Mouse (Mus musculus) lung, postnatal 25 days (tissue): ENCODE measurements around the gene Traf7.
A peak's percentile ranks its signal among the peaks of the same experiment; 100 is the strongest.

Experiments used
- DNase-seq: peaks from one replicate; pipeline ENCODE4 v3.0.0; 2022; ENCODE audit warnings: low spot score

Traf7 gene

DNA sequence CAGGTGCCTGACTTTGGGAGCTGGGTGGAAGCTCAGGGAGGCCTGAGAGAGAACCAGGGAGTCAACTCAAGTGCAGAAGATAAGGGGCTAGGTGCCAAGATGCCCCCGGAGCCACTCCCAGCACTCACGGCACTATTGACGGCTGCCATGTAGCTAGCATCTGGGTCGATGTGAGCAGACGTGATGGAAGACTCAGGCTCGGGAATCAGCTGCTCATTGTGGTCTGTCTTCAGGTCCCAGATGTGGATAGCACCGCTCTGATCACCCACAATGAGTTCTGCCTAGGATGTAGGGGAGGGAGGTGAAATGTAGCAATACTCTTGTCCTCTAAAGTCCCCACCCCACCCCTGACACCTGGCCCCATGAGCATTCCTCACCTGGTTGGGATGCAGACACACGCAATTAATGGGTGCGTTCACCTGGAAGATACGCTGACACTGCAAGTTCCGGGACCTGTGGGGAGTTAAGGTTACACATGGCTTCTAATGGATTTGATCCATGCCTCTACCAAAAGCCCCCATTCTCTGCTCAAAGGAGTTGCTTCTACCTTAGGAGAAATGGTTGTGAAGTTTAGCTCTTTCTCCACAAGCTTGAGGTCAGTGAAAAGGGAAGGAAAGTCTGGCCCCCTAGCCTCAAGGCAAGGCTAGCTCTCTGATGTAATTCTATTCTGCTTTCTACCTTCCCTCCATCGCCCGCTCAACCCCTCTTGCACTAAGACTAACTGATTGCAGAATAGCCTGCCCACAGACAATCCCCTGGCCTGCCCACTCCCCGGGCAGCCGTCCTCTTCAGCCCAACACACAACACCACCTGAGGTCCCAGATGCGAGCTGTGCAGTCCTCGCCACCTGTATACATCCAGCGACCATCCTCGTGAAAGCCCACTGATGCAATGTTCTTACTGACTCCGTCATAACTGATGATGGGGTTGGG is 50.4 kb downstream of the Traf7 start:
- no peak for DNase-seq

DNA sequence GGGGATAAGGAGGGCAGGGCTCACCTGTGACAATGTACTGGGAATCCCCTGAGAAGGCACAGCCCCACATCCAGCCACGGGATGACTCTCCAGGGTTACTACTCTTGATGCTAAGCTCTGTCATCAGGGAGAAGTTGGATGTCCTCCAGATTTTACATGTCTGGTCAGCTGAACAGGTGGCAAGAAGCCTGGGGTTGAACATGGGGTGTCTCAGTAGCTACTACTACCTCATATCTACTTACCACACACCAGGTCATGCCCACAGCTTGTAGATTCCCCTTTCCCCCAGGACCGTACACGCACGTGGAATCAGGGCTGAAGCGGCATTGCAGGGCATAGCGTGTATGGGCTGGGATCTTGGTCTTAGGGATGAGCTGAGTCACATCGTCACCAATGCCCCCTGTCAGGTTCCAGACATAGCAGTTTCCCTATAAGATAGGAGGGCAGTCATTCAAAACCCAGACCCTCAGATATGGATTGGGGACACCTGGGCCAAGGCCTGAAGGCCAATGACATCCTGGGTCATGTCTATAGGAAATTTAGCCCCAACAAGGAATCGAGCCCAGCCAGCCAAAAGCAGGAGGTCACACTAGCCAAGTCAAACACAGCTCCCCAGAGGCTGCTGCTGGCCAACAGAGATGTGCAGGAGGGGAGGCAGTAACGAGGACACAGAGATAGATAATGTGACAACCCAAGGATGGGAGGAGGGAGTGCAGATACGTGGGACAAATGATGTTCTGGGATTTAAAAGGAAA is 51.5 kb downstream of the Traf7 start:
- DNase-seq: no peak

DNA sequence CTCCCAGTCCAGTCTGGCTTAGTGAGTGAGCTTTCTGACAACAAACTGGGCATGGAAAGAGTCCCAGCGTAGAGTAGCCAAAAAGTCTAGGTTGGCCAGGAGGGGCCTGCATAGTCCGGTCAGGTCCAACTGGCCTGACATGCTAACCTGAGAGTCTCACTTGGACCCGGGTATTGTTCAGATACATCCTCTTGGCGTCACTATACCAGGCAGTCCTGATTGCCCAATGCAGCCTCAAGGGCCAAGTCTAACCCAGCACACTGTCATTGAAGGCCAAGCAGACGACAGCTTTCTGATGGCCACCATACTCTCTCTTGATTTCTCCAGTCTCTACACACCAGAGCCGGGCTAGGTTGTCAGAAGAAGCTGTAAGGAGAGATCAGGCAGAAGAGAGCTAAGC is 52.2 kb downstream of the Traf7 start:
- no peak for DNase-seq

DNA sequence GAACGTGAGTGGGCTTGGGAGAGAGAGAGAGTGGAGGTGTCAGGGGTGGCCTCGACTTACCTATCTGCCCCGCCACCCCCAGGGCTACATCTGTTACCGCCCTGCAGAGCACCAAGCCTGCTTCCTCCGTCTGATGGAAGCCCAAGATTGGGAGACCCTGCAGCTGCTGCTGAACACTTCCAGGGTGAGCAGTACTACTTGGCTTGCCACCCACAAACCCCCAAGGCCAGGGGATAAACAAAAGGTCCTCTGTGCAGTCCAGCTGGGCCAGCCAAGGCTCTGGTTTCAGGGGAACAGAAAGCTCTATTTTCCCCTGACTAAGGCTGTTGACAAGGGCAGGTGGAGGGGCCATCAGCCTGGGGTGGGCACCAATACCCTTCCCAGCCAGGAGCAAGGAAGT is 53.2 kb downstream of the Traf7 start:
- no peak for DNase-seq

DNA sequence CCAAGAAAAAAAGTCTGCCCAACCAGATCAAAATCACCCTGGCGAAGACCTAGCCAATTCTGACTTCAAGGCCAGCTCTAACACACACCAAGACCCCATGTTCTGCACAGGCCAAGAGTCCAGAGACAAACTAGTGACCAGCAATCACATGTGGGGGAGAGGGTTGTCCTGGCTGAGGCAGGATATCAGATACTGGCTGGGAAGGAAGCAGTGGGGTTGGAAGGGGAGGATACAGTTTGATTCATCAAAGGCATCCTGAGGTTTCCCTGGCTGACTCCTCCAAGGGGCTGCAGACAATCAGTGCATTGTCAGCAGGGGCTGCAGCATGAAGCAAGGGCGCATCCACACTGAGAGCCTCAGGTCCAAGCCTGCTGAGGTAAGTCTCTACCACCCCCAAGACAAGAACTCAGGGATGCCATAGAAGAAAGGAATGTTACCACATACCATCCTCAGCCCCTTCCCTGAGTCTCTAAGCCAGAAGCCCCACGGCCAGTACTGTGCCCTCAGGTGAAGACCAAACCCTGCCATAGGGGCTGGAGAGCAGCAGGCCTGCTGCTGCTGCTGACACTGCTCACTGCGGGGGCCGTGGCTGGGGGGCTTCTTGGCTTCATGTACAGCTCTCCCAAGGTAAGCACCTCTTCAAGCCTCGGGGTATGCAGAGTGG is 54.0 kb downstream of the Traf7 start, which contains the start of gene Bricd5:
TSS of gene Bricd5 (plus strand) at position 273 of the 664 bp plus-strand sequence.
- DNase-seq: no peak

DNA sequence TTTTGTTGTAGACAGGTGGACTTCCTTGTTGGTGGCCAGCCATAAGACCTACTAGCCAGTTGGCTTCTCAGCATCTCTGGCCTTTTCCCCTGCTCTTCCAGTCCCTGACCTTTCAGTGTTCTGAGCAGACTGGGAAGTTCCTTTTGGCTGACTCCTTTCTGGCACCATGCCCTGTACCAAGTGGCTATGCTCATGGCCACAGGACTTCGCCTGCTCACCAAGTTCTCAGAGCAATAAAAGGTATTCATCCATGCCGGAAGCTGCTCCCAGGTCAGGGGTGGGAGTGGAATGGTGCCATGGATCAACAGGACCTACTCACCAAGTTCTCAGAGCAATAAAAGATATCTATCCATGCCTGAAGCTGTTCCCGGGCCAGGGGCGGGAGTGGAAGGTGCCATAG is 55.2 kb downstream of the Traf7 start:
- peak; percentile 67 for DNase-seq

DNA sequence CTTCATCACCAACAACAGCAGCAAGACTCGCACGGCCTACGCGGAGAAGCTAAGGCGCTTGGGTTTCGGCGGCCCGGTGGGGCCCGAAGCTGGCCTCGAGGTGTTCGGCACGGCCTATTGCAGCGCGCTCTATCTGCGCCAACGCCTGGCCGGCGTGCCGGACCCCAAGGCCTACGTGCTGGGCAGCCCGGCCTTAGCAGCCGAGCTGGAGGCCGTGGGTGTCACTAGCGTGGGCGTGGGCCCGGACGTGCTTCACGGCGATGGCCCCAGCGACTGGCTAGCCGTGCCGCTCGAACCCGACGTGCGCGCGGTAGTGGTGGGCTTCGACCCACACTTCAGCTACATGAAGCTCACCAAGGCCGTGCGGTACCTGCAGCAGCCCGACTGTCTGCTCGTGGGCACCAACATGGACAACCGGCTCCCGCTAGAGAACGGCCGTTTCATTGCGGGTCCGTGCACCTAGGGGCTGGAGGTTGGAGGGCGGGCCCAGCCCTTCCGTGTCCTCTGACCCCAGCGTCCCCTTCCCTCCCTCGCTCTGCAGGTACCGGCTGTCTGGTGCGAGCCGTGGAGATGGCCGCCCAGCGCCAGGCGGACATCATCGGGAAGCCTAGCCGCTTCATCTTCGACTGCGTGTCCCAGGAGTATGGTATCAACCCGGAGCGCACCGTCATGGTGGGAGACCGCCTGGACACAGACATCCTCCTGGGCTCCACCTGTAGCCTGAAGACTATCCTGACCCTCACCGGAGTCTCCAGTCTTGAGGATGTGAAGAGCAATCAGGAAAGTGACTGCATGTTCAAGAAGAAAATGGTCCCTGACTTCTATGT is 56.8 kb downstream of the Traf7 start:
- no peak for DNase-seq

DNA sequence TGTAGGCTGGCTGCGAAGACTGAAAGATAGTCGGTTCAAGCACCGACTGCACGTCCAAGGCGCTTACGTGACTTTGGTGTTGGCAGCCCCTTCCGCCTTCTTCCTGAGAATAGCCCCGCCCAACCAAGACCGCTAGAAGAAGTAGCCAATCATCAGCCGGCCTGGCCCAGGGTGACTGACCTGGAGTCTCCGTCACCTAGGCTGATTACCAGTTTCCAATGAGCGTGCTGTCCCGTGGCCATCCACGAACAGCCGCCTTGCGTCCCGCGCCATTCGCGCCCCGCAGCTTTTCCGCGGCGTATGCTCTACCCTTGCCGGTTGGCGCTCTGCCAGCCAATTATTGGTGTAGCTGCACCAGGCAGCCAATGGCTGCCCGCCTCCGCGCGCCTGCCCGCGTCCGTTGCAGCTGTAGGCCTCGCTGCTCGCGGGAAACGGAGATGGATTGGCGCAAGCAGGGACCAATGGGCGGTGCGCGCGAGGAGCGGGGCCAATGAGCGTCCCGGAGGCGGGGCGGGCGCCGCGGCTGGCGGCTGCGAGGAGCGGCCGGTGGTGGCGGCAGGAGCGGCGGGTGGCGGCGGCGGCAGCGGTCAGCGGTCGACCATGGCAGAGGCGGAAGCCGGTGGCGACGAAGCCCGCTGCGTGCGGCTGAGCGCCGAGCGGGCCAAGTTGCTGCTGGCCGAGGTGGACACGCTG is 57.7 kb downstream of the Traf7 start, which contains the start of the genes E4f1 and Pgp:
TSS of gene E4f1 (minus strand) at position 404 of the 693 bp plus-strand sequence.
TSS of gene Pgp (plus strand) at position 483 of the 693 bp plus-strand sequence.
- DNase-seq: peak; percentile 99

DNA sequence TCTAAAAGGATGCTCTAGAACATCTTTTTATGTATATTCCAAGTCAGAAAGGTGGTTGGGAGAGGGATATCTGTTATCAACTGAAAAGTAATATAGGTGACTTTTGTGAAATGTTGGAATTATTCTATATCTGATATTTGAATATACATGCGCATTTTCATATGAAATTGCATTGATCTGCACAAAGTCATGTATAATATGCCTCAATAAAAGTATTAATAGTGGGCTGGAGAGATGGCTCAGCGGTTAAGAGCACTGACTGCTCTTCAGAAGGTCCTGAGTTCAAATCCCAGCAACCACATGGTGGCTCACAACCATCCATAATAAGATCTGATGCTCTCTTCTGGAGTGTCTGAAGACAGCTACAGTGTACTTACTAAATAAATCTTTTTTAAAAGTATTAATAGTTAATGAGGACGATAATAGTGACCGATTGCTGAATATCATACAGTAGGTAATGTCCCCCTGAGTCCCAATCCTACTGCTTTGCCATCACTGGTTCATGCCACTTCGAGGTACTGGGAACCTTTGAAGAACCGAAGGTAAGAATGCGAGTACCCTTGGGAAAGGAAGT is 58.3 kb downstream of the Traf7 start:
- DNase-seq: no peak

DNA sequence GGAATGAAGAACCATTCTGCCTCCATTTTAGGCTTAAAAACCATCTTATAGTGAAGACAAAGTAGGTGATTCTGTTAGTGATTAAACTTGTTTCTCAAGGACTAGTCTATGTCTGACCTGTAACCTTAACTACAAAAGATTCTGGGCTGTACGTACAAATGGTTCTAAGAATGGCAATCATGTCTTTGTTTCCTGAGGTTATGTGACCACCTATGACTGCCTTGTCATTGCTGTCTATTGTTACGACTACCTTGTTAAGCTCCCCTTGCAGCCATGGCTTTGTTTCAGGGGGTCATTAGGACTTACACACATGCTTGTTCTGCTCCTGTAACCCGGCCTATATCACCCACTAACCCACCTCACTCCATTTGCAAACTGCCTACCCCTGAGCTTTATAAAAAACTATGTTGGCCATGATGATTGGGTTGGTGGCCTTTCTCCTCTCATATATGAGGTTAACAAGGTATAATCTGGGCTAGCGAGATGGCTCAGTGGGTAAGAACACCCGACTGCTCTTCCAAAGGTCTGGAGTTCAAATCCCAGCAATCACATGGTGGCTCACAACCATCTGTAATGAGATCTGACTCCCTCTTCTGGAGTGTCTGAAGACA is 59.0 kb downstream of the Traf7 start:
- no peak for DNase-seq

DNA sequence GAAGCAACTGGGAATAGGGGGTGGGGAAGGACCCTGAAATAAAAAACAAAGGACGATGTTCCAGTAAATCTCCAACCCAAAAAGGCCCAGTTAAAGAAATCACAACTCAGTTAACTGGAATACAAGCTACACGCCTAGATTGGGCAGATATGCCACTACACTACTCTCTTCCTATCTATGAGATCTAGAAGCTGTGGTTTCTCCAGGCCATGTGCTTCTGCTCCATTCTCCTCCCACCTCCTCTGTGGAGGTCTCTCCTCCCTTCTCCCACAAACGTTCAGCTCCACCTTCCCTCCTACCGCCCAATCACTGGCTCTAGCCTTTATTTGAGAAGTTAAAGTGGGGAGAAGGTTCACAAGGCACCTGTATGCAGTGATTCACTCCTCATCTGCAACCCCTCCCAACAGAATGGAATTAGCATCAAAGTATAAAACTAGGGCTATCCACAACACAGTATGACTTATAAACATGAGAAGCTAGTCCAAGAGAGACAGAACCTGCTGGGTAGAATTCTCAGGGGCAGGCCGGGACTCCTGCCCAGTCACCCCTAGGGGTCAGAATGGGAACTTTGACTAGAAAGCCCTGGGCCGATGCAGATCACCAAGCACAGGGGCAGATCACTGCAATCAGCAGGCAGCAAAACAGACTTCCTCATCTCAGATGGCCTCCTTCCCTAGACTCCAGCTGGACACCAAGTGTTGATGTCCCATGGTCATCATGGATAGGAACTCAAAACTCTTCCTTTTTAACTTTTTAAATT is 64.2 kb downstream of the Traf7 start:
- no peak for DNase-seq

DNA sequence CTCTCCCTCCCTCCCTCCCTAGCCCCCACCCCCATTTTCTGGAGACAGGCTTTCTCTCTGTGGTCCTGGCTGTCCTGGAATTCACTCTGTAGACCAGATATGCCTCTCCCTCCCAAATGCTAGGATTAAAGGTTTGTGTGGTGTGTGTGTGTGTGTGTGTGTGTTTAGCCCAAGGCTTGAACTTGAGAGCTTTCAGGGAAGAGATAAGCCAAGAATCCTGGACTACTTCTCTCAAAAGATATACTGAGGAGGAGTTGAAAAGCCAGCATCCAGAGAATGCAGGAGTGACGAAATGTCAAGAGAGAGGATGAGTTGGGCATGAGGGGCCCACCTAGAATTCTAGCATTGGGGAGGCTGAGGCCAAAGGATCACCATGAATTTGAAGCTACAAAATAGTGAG is 64.8 kb downstream of the Traf7 start:
- no peak for DNase-seq

DNA sequence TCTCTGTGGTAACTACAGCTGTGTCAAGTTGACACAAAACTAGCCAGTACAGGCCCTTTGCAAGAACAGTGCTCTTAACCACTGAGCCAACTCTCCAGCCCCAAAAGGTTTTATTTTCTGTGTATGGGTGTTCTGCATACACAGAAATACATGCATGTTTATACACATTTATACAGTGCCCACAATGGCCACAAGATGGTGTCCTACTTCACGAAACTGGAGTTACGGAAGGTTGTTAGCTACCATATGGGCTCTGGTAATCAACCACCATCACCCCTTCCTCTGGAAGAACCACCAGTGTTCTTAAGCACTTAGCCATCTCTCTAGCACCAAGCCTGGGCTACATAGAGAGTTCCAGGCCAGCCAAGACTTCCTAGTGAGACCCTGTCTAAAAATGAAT is 66.2 kb downstream of the Traf7 start:
- no peak for DNase-seq
